Mouse (Mus musculus): ENCODE data around the gene Snx32. TPM values are rescaled to one million over a fixed set of nuclear protein-coding genes. Genes with fewer than 3 reads are reported as not detected.

Gene Snx32
- total RNA-seq, 2 experiments from 2014 or later: 1.9 to 11.7 TPM

Other genes with a start within 250 kb of the Snx32 start
Only the 30 nearest of the 31 such genes appear.
- gene Sf3b2, start 215.1 kb downstream of the Snx32 start, total RNA-seq (2015; ENCODE audit: low replicate concordance): 38.5 and 55.0 TPM in 2 replicates
- gene Sf3b2, start 215.1 kb downstream of the Snx32 start, total RNA-seq (2017; ENCODE audit: low replicate concordance): 59.6 and 76.3 TPM in 2 replicates
- not detected in 2 replicates for gene Gal3st3, start 212.2 kb downstream of the Snx32 start, total RNA-seq (2015; ENCODE audit: low replicate concordance)
- not detected in 2 replicates for gene Gal3st3, start 212.2 kb downstream of the Snx32 start, total RNA-seq (2017; ENCODE audit: low replicate concordance)
- not detected in 2 replicates for gene Catsper1, start 174.8 kb downstream of the Snx32 start, total RNA-seq (2015; ENCODE audit: low replicate concordance)
- not detected in 2 replicates for gene Catsper1, start 174.8 kb downstream of the Snx32 start, total RNA-seq (2017; ENCODE audit: low replicate concordance)
- gene Cst6, start 161.0 kb downstream of the Snx32 start, total RNA-seq (2015; ENCODE audit: low replicate concordance): not detected in 2 replicates
- gene Cst6, start 161.0 kb downstream of the Snx32 start, total RNA-seq (2017; ENCODE audit: low replicate concordance): not detected in 2 replicates
- 7.3 and 12.3 TPM in 2 replicates for gene Eif1ad, start 143.8 kb downstream of the Snx32 start, total RNA-seq (2015; ENCODE audit: low replicate concordance)
- gene Eif1ad, start 143.8 kb downstream of the Snx32 start, total RNA-seq (2017; ENCODE audit: low replicate concordance): 14.7 and 18.7 TPM in 2 replicates
- gene Banf1, start 143.4 kb downstream of the Snx32 start, total RNA-seq (2015; ENCODE audit: low replicate concordance): 77.5 and 144 TPM in 2 replicates
- gene Banf1, start 143.4 kb downstream of the Snx32 start, total RNA-seq (2017; ENCODE audit: low replicate concordance): 5.9 and 14.1 TPM in 2 replicates
- gene Sart1, start 121.8 kb downstream of the Snx32 start, total RNA-seq (2015; ENCODE audit: low replicate concordance): 28.4 and 63.2 TPM in 2 replicates
- 28.5 and 48.2 TPM in 2 replicates for gene Sart1, start 121.8 kb downstream of the Snx32 start, total RNA-seq (2017; ENCODE audit: low replicate concordance)
- 2.5 TPM in 1 of 2 replicates, not detected in the other for gene Tsga10ip, start 108.0 kb downstream of the Snx32 start, total RNA-seq (2015; ENCODE audit: low replicate concordance)
- gene Tsga10ip, start 108.0 kb downstream of the Snx32 start, total RNA-seq (2017; ENCODE audit: low replicate concordance): not detected in 2 replicates
- gene Drap1, start 85.6 kb downstream of the Snx32 start, total RNA-seq (2015; ENCODE audit: low replicate concordance): 15.0 and 32.4 TPM in 2 replicates
- 15.8 and 18.0 TPM in 2 replicates for gene Drap1, start 85.6 kb downstream of the Snx32 start, total RNA-seq (2017; ENCODE audit: low replicate concordance)
- 14.8 and 16.1 TPM in 2 replicates for gene AI837181, start 85.4 kb downstream of the Snx32 start, total RNA-seq (2015; ENCODE audit: low replicate concordance)
- gene AI837181, start 85.4 kb downstream of the Snx32 start, total RNA-seq (2017; ENCODE audit: low replicate concordance): 5.3 and 7.7 TPM in 2 replicates
- 0.42 TPM in 1 of 2 replicates, not detected in the other for gene Fosl1, start 63.0 kb downstream of the Snx32 start, total RNA-seq (2015; ENCODE audit: low replicate concordance)
- not detected in 2 replicates for gene Fosl1, start 63.0 kb downstream of the Snx32 start, total RNA-seq (2017; ENCODE audit: low replicate concordance)
- 0.38 TPM in 1 of 2 replicates, not detected in the other for gene Ccdc85b, start 52.6 kb downstream of the Snx32 start, total RNA-seq (2015; ENCODE audit: low replicate concordance)
- 0.14 and 0.17 TPM in 2 replicates for gene Ccdc85b, start 52.6 kb downstream of the Snx32 start, total RNA-seq (2017; ENCODE audit: low replicate concordance)
- gene Fibp, start 49.9 kb downstream of the Snx32 start, total RNA-seq (2015; ENCODE audit: low replicate concordance): 13.2 and 15.2 TPM in 2 replicates
- 17.6 and 19.0 TPM in 2 replicates for gene Fibp, start 49.9 kb downstream of the Snx32 start, total RNA-seq (2017; ENCODE audit: low replicate concordance)
- not detected in 2 replicates for gene Ctsw, start 42.0 kb downstream of the Snx32 start, total RNA-seq (2015; ENCODE audit: low replicate concordance)
- not detected in 2 replicates for gene Ctsw, start 42.0 kb downstream of the Snx32 start, total RNA-seq (2017; ENCODE audit: low replicate concordance)
- not detected in 2 replicates for gene Efemp2, start 36.6 kb downstream of the Snx32 start, total RNA-seq (2015; ENCODE audit: low replicate concordance)
- 3.4 TPM in 1 of 2 replicates, not detected in the other for gene Efemp2, start 36.6 kb downstream of the Snx32 start, total RNA-seq (2017; ENCODE audit: low replicate concordance)
- gene Mus81, start 22.1 kb downstream of the Snx32 start, total RNA-seq (2015; ENCODE audit: low replicate concordance): 12.5 and 18.6 TPM in 2 replicates
- gene Mus81, start 22.1 kb downstream of the Snx32 start, total RNA-seq (2017; ENCODE audit: low replicate concordance): 1.8 and 8.3 TPM in 2 replicates
- 516 and 540 TPM in 2 replicates for gene Cfl1, start 20.1 kb downstream of the Snx32 start, total RNA-seq (2015; ENCODE audit: low replicate concordance)
- 293 and 380 TPM in 2 replicates for gene Cfl1, start 20.1 kb downstream of the Snx32 start, total RNA-seq (2017; ENCODE audit: low replicate concordance)
- not detected in 2 replicates for gene 1700020D05Rik, start 6.8 kb downstream of the Snx32 start, total RNA-seq (2015; ENCODE audit: low replicate concordance)
- gene 1700020D05Rik, start 6.8 kb downstream of the Snx32 start, total RNA-seq (2017; ENCODE audit: low replicate concordance): 1.1 and 1.3 TPM in 2 replicates
- not detected in 2 replicates for gene Ovol1, start 50.1 kb upstream of the Snx32 start, total RNA-seq (2015; ENCODE audit: low replicate concordance)
- not detected in 2 replicates for gene Ovol1, start 50.1 kb upstream of the Snx32 start, total RNA-seq (2017; ENCODE audit: low replicate concordance)
- 2.9 and 5.2 TPM in 2 replicates for gene Ap5b1, start 57.5 kb upstream of the Snx32 start, total RNA-seq (2015; ENCODE audit: low replicate concordance)
- gene Ap5b1, start 57.5 kb upstream of the Snx32 start, total RNA-seq (2017; ENCODE audit: low replicate concordance): 1.8 and 4.7 TPM in 2 replicates
- gene Rnaseh2c, start 91.3 kb upstream of the Snx32 start, total RNA-seq (2015; ENCODE audit: low replicate concordance): 14.4 and 52.2 TPM in 2 replicates
- gene Rnaseh2c, start 91.3 kb upstream of the Snx32 start, total RNA-seq (2017; ENCODE audit: low replicate concordance): 19.3 and 79.3 TPM in 2 replicates
- 8.2 and 11.3 TPM in 2 replicates for gene Kat5, start 99.7 kb upstream of the Snx32 start, total RNA-seq (2015; ENCODE audit: low replicate concordance)
- gene Kat5, start 99.7 kb upstream of the Snx32 start, total RNA-seq (2017; ENCODE audit: low replicate concordance): 22.0 and 28.9 TPM in 2 replicates
- gene Rela, start 126.9 kb upstream of the Snx32 start, total RNA-seq (2015; ENCODE audit: low replicate concordance): 13.1 and 25.1 TPM in 2 replicates
- 15.5 and 22.0 TPM in 2 replicates for gene Rela, start 126.9 kb upstream of the Snx32 start, total RNA-seq (2017; ENCODE audit: low replicate concordance)
- 20.5 and 36.9 TPM in 2 replicates for gene Sipa1, start 153.2 kb upstream of the Snx32 start, total RNA-seq (2015; ENCODE audit: low replicate concordance)
- 27.4 and 90.3 TPM in 2 replicates for gene Sipa1, start 153.2 kb upstream of the Snx32 start, total RNA-seq (2017; ENCODE audit: low replicate concordance)
- 5.0 and 7.3 TPM in 2 replicates for gene Map3k11, start 178.2 kb upstream of the Snx32 start, total RNA-seq (2015; ENCODE audit: low replicate concordance)
- 8.4 and 11.2 TPM in 2 replicates for gene Map3k11, start 178.2 kb upstream of the Snx32 start, total RNA-seq (2017; ENCODE audit: low replicate concordance)
- 10.7 and 16.3 TPM in 2 replicates for gene Pcnx3, start 178.4 kb upstream of the Snx32 start, total RNA-seq (2015; ENCODE audit: low replicate concordance)
- gene Pcnx3, start 178.4 kb upstream of the Snx32 start, total RNA-seq (2017; ENCODE audit: low replicate concordance): 14.8 and 20.3 TPM in 2 replicates
- not detected in 2 replicates for gene Kcnk7, start 193.8 kb upstream of the Snx32 start, total RNA-seq (2015; ENCODE audit: low replicate concordance)
- not detected in 2 replicates for gene Kcnk7, start 193.8 kb upstream of the Snx32 start, total RNA-seq (2017; ENCODE audit: low replicate concordance)
- 27.5 and 57.9 TPM in 2 replicates for gene Ehbp1l1, start 215.8 kb upstream of the Snx32 start, total RNA-seq (2015; ENCODE audit: low replicate concordance)
- 236 and 446 TPM in 2 replicates for gene Ehbp1l1, start 215.8 kb upstream of the Snx32 start, total RNA-seq (2017; ENCODE audit: low replicate concordance)
- 11.5 and 30.4 TPM in 2 replicates for gene Fam89b, start 219.1 kb upstream of the Snx32 start, total RNA-seq (2015; ENCODE audit: low replicate concordance)
- gene Fam89b, start 219.1 kb upstream of the Snx32 start, total RNA-seq (2017; ENCODE audit: low replicate concordance): 8.5 and 10.5 TPM in 2 replicates
- 0.63 TPM in 1 of 2 replicates, not detected in the other for gene Ltbp3, start 230.4 kb upstream of the Snx32 start, total RNA-seq (2015; ENCODE audit: low replicate concordance)
- 0.68 TPM in 1 of 2 replicates, not detected in the other for gene Ltbp3, start 230.4 kb upstream of the Snx32 start, total RNA-seq (2017; ENCODE audit: low replicate concordance)

All from erythroblast, adult 5-6 weeks (primary cell).